Mouse (Mus musculus) forebrain, embryonic 14.5 days (tissue): Measurements from ENCODE around the gene Luc7l3. TPM values are rescaled to one million over a fixed set of nuclear protein-coding genes. Genes with fewer than 3 reads are reported as not detected.

Experiments
- ATAC-seq: fragments of 200-750 bp; cut with Nextera tagmentation; 2 replicates; pipeline ENCODE4 v1.8.0; 2017; ENCODE audit warnings: mild to moderate bottlenecking, moderate library complexity
- DNase-seq: peaks from one replicate; pipeline ENCODE4 v3.0.0-alpha.2; 2015; ENCODE audit warnings: low spot score
- H3K27ac ChIP-seq: fragments of 300-500 bp; sonication (generic); 2 replicates; pipeline ENCODE4 v1.5.1; 2014; ENCODE audit warnings: low read depth, mild to moderate bottlenecking, control low read depth, low read length, moderate library complexity
- H3K27me3 ChIP-seq: fragments of 300-500 bp; sonication (generic); replicated peaks from 2 replicates; pipeline ENCODE4 v1.6.1; 2014; ENCODE audit warnings: low read length, control low read depth, mixed read lengths; ENCODE audit not compliant: control insufficient read depth, insufficient read depth
- H3K36me3 ChIP-seq: fragments of 300-500 bp; sonication (generic); 2 replicates; pipeline ENCODE4 v1.6.1; 2014; ENCODE audit warnings: low read length, control low read depth; ENCODE audit not compliant: control insufficient read depth, insufficient read depth
- H3K4me1 ChIP-seq: fragments of 300-500 bp; sonication (generic); 2 replicates; pipeline ENCODE4 v1.6.1; 2014; ENCODE audit warnings: antibody characterized with exemption, low read length, control low read depth; ENCODE audit not compliant: control insufficient read depth, insufficient read depth
- H3K4me2 ChIP-seq: fragments of 300-500 bp; sonication (generic); 2 replicates; pipeline ENCODE4 v1.6.1; 2014; ENCODE audit warnings: mild to moderate bottlenecking, control low read depth, low read length
- H3K4me3 ChIP-seq: fragments of 300-500 bp; sonication (generic); 2 replicates; pipeline ENCODE4 v1.5.1; 2014; ENCODE audit warnings: low read depth, low read length, control low read depth
- H3K9ac ChIP-seq: fragments of 300-500 bp; sonication (generic); 2 replicates; pipeline ENCODE4 v1.6.1; 2014; ENCODE audit warnings: mild to moderate bottlenecking, low read length, control low read depth, moderate library complexity
- H3K9me3 ChIP-seq: fragments of 300-500 bp; sonication (generic); replicated peaks from 2 replicates; pipeline ENCODE4 v1.6.1; 2016; ENCODE audit warnings: low read length, control low read depth, mixed read lengths; ENCODE audit not compliant: control insufficient read depth
- WGBS: fragments of 180-500 bp; shearing (Covaris S2); extraction: QIAGEN DNeasy Blood & Tissue Kit; methylation state at CpG from one replicate; pipeline ENCODE4 v1.1.7; 2014; 5-methylcytosine and 5-hydroxymethylcytosine counted together
- polyA plus RNA-seq: library from polyadenylated mRNA; unstranded; fragments of >200 nt; fragmentation: Nextera tagmentation; extraction: Ambion mirVana; gene quantifications from 2 replicates; pipeline ENCODE4 v1.2.1, GENCODE M21; 2014

Gene Luc7l3
- polyA plus RNA-seq, 1 experiment from 2014 or later = 89.6 TPM

GRCm38 (mm10) chr11:94287105-94287504 is 34.7 kb downstream of the Luc7l3 start:
- 88% methylated on average over 5 of the region's 5 CpGs for WGBS
- Histone ChIP-seq H3K4me2 (no peak overlapping the region), H3K9me3 (no peaks in the 10 kb centered on the region), H3K4me1 (0 out of 2 replicates have a peak, but pooled peaks cover 4% of the 10 kb centered on the region), H3K9ac (no peak overlapping the region), H3K36me3 (peaks cover 77% of the 10 kb centered on the region), H3K27me3 (no peaks in the 10 kb centered on the region), H3K27ac (no peak overlapping the region), H3K4me3 (no peak overlapping the region)
- ATAC-seq (no peak), DNase-seq (no peak)

GRCm38 (mm10) chr11:94285886-94286574 is 35.8 kb downstream of the Luc7l3 start:
- no peaks in the 10 kb centered on the region for H3K9me3 ChIP-seq
- ATAC-seq = no peak
- peaks cover 68% of the 10 kb centered on the region for H3K36me3 ChIP-seq
- no peak overlapping the region for H3K4me2 ChIP-seq
- no peak overlapping the region for H3K4me3 ChIP-seq
- no peak for DNase-seq
- no peaks in the 10 kb centered on the region for H3K27me3 ChIP-seq
- no peak overlapping the region for H3K27ac ChIP-seq
- 0 out of 2 replicates have a peak, but pooled peaks cover 4% of the 10 kb centered on the region for H3K4me1 ChIP-seq
- no peak overlapping the region for H3K9ac ChIP-seq
- 94% methylated on average over 11 of the region's 11 CpGs for WGBS

DNA sequence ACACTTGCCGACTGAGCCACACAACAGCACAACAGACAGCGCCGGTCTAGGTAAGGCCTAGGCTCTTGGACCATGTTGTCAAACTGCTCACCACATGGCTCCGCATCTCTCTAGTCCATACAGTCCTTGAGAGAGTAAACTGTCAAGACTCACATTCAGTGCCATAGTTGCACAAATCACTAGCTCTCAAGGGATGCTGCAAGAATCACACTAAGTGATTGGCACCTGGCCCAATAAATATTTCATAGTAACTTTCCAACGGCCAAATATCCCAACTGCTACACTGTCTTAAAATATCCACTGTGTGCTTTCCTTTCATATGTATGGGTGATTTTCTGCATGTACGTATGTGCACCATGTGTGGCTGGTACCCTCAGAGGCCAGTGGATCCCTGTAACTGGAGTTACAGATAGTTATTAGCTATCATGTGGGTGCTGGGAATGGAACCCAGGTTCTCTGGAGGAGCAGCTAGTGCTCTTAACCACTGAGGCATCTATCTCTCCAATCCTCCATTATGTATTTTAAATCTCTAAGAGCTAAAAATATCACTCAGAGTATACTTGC is 38.2 kb downstream of the Luc7l3 start:
- no peak overlapping the region for H3K9ac ChIP-seq
- H3K36me3 ChIP-seq = peaks cover 45% of the 10 kb centered on the region
- H3K27ac ChIP-seq = no peak overlapping the region
- DNase-seq = no peak
- H3K4me2 ChIP-seq = no peak overlapping the region
- H3K4me1 ChIP-seq = 0 out of 2 replicates have a peak, but pooled peaks cover 4% of the 10 kb centered on the region
- H3K9me3 ChIP-seq = no peaks in the 10 kb centered on the region
- no peak for ATAC-seq
- WGBS = 97% methylated on average over 6 of the region's 6 CpGs
- H3K4me3 ChIP-seq = no peak overlapping the region
- no peaks in the 10 kb centered on the region for H3K27me3 ChIP-seq

GRCm38 (mm10) chr11:94282291-94282690 is 39.5 kb downstream of the Luc7l3 start:
- no peaks in the 10 kb centered on the region for H3K27me3 ChIP-seq
- WGBS = 65% methylated on average over 5 of the region's 5 CpGs
- no peak overlapping the region for H3K9ac ChIP-seq
- H3K36me3 ChIP-seq = peaks cover 33% of the 10 kb centered on the region
- no peak overlapping the region for H3K4me3 ChIP-seq
- H3K27ac ChIP-seq = no peak overlapping the region
- ATAC-seq (no peak), DNase-seq (no peak)
- no peaks in the 10 kb centered on the region for H3K9me3 ChIP-seq
- H3K4me1 ChIP-seq = 0 out of 2 replicates have a peak, but pooled peaks cover 4% of the 10 kb centered on the region
- no peak overlapping the region for H3K4me2 ChIP-seq

- ATAC-seq (peak; percentile 22; the same call in 1 of the 2 replicates), DNase-seq (peak; percentile 54)
- Histone ChIP-seq H3K9me3 (no peaks in the 10 kb centered on the region), H3K4me3 (no peak within 1 kb of the TSS), H3K4me1 (0 out of 2 replicates have a peak, but pooled peaks cover 7% of the 10 kb centered on the region), H3K27me3 (no peaks in the 10 kb centered on the region), H3K4me2 (no peak within 1 kb of the TSS), H3K36me3 (peaks cover 26% of the 10 kb centered on the region), H3K9ac (no peak within 1 kb of the TSS), H3K27ac (no peak within 1 kb of the TSS)
- WGBS = 83% methylated on average over 11 of the region's 11 CpGs
These were observed 40.3 kb downstream of the Luc7l3 start, which contains the start of gene Gm21885 for GRCm38 (mm10) chr11:94281199-94282181. Gm21885 (plus strand) TSS chr11:94281873.

DNA sequence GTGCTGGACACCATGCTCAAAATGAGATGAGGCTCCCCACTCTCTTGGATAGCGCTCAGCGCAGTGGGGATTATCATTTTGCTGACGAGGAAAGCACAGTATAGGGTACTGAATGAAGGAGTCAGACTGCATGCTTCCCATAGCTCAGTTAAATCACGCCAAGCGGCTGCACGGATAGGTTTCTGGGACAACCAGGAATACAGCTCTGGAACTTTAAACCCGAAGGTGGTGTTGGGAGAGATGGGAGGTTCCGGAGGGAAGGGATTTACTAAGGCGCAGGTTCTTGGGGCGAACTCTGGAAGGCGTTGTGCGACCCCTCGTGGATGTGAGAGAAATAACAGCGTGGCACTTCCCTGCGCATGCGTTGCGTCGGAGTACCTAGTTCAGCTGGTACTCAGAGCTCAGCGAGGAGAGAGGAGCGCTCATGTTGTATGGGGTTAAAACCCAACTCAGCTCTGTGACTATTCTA is 44.9 kb downstream of the Luc7l3 start:
- ATAC-seq (peak; percentile 88), DNase-seq (peak; percentile 96)
- Histone ChIP-seq H3K4me2 (peak overlapping the region; percentile 53), H3K4me3 (peak overlapping the region; percentile 14), H3K9me3 (no peaks in the 10 kb centered on the region), H3K27ac (no peak overlapping the region), H3K36me3 (no peaks in the 10 kb centered on the region), H3K27me3 (no peaks in the 10 kb centered on the region), H3K9ac (peak overlapping the region; percentile 43), H3K4me1 (0 out of 2 replicates have a peak, but pooled peaks cover 3% of the 10 kb centered on the region)
- 6% methylated on average over 20 of the region's 20 CpGs for WGBS

GRCm38 (mm10) chr11:94275686-94276085 is 46.1 kb downstream of the Luc7l3 start:
- Histone ChIP-seq H3K27ac (no peak overlapping the region), H3K4me2 (no peak overlapping the region), H3K27me3 (no peaks in the 10 kb centered on the region), H3K9me3 (no peaks in the 10 kb centered on the region), H3K4me3 (no peak overlapping the region), H3K36me3 (no peaks in the 10 kb centered on the region), H3K4me1 (0 out of 2 replicates have a peak, but pooled peaks cover 3% of the 10 kb centered on the region), H3K9ac (no peak overlapping the region)
- DNase-seq (no peak), ATAC-seq (no peak)
- 86% methylated on average over 2 of the region's 2 CpGs for WGBS

DNA sequence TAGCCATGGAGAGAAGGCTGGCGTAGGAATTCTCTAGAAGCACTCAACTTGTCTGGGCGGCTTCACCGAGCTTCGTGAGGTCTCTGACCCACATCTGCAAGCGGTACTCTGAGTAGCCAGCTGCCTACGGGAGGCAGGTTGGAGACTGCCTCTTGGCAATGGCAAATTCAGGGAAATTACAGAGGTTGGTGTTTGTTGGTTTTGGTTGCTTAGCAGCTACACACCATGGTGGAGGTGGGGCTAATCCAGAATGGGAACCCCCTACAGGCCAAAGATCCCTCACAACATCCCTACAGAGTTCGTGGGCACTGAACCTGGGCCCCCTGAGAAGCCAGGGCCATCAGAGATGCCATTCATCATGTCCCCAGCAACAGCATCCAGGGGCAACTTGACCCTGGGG is 46.6 kb downstream of the Luc7l3 start:
- H3K4me3 ChIP-seq = no peak overlapping the region
- no peak overlapping the region for H3K9ac ChIP-seq
- H3K27ac ChIP-seq = no peak overlapping the region
- DNase-seq (no peak), ATAC-seq (no peak)
- no peaks in the 10 kb centered on the region for H3K9me3 ChIP-seq
- 87% methylated on average over 7 of the region's 7 CpGs for WGBS
- no peak overlapping the region for H3K4me2 ChIP-seq
- 0 out of 2 replicates have a peak, but pooled peaks cover 3% of the 10 kb centered on the region for H3K4me1 ChIP-seq
- no peaks in the 10 kb centered on the region for H3K36me3 ChIP-seq
- no peaks in the 10 kb centered on the region for H3K27me3 ChIP-seq
